Comparison of ENCODE assay signal across 19 mouse cellular contexts in the genomic region with DNA sequence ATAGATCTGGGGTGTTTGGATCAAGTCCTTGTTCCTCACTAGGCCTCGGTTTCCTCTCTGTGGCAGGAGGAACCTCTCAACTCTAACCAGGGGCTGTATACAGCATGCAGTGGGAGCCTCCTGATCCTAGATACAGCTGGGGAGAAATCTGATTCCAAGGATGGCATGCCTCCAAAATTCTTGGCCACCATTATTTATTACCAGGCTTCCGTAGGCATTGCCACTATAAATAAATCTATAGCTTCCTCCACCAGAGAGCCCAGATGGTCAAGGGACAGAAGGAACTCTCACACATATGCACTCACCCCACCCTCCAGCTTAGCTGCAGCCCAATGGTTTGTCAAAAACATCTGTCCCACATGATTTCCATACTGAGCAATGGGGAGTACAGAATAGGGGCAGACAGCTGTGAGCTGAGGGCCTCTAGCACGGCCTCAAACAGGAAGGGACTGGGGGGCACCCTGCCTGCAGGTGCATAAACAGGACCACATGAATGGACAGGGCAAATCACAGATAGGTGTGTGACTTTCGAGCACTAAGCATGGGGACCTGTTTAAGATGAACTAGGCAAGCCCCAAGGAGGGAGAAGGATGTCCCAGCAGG.
DNase-seq lines count a peak whose midpoint lies in the region; ATAC-seq and TF ChIP-seq lines count a peak whose summit lies in the region.
"Had no signal": no experiment of that assay in that cellular context is flagged by ENCODE, and none has a peak within 500 bp of the region (broad histone marks: within the 10 kb centered on the region; RNA-seq: fewer than 3 reads in every experiment).

No protein-coding gene starts in this region.

- WGBS in kidney, embryonic 14.5 days: 36% methylated on average over 4 of the region's 4 CpGs
- WGBS in lung, embryonic 16.5 days: 43% methylated on average over 4 of the region's 4 CpGs
- WGBS in limb, embryonic 15.5 days: 28% methylated on average over 4 of the region's 4 CpGs
- 68% methylated on average over 4 of the region's 4 CpGs for WGBS in thymus, adult 2 months

- TF ChIP-seq CTCF in thymus, adult 2 months (IDR thresholded peaks at IDR 0.05; ENCODE audit: borderline replicate concordance, control insufficient read depth, extremely low read depth, insufficient read depth, low read length, poor library complexity): no peak

- no peaks in the 10 kb centered on the region for H3K27me3 ChIP-seq in kidney, embryonic 14.5 days (ENCODE audit: control insufficient read depth, insufficient read depth, low read length)
- H3K27me3 ChIP-seq in lung, embryonic 16.5 days (ENCODE audit: control insufficient read depth, insufficient read depth, low read depth, low read length): no peaks in the 10 kb centered on the region
- no peaks in the 10 kb centered on the region for H3K27me3 ChIP-seq in limb, embryonic 15.5 days
- no peaks in the 10 kb centered on the region for H3K27me3 ChIP-seq in thymus, adult 2 months (ENCODE audit: control insufficient read depth, insufficient read depth, low read length)
- H3K27me3 ChIP-seq: heart, embryonic 12.5 days; hindbrain, embryonic 15.5 days; megakaryocyte, embryonic 14.5 days had no signal

- no peaks in the 10 kb centered on the region for H3K9me3 ChIP-seq in kidney, embryonic 14.5 days (ENCODE audit: control insufficient read depth, low read length)
- no peaks in the 10 kb centered on the region for H3K9me3 ChIP-seq in lung, embryonic 16.5 days (ENCODE audit: control insufficient read depth, low read length)
- no peaks in the 10 kb centered on the region for H3K9me3 ChIP-seq in limb, embryonic 15.5 days
- H3K9me3 ChIP-seq: G1E; heart, embryonic 12.5 days; hindbrain, embryonic 15.5 days; megakaryocyte, embryonic 14.5 days had no signal

- no peak for DNase-seq in kidney, adult 18-20 months
- no peak for DNase-seq in lung, postnatal 14 days
- DNase-seq in NIH3T3 (ENCODE audit: low read depth): peak; percentile 53
- DNase-seq in thymus, adult 2 months: no peak
- DNase-seq: adrenal gland, adult 2 months; cerebellum, postnatal 14 days; forebrain, postnatal 0 days; lung, adult 2 months; right cerebral cortex, adult 18-20 months had no signal

- TF ChIP-seq POLR2A in thymus, adult 2 months (IDR thresholded peaks at IDR 0.05; ENCODE audit: control insufficient read depth, extremely low read depth, insufficient read depth, low read length, poor library complexity): no peak

- peak; percentile 28; the same call in 1 of the 2 replicates for ATAC-seq in kidney, embryonic 14.5 days (ENCODE audit: low FRiP score, low TSS enrichment)
- 0 out of 2 replicates have a peak, but pooled peaks have one; percentile 9 for ATAC-seq in lung, embryonic 16.5 days (ENCODE audit: low read depth)
- ATAC-seq in limb, embryonic 15.5 days (ENCODE audit: insufficient number of reproducible peaks, low FRiP score, low TSS enrichment, low read depth): no peak
- no peak for ATAC-seq in CD4-positive, CD25-positive, alpha-beta regulatory T cell, adult 4 months
- ATAC-seq: forebrain, postnatal 0 days; midbrain, embryonic 16.5 days had no signal

- no peaks in the 10 kb centered on the region for H3K36me3 ChIP-seq in kidney, embryonic 14.5 days (ENCODE audit: control insufficient read depth, insufficient read depth, low read length)
- H3K36me3 ChIP-seq in lung, embryonic 16.5 days (ENCODE audit: control insufficient read depth, insufficient read depth, low read length): no peaks in the 10 kb centered on the region
- H3K36me3 ChIP-seq in limb, embryonic 15.5 days: no peaks in the 10 kb centered on the region
- H3K36me3 ChIP-seq in thymus, adult 2 months (ENCODE audit: control insufficient read depth, insufficient read depth, low read length): no peaks in the 10 kb centered on the region
- H3K36me3 ChIP-seq: G1E; heart, embryonic 12.5 days; hindbrain, embryonic 15.5 days had no signal

- H3K4me3 ChIP-seq in kidney, embryonic 14.5 days (ENCODE audit: low read length): no peak overlapping the region
- no peak overlapping the region for H3K4me3 ChIP-seq in lung, embryonic 16.5 days (ENCODE audit: low read length)
- H3K4me3 ChIP-seq in limb, embryonic 15.5 days: no peak overlapping the region
- H3K4me3 ChIP-seq in thymus, adult 2 months (ENCODE audit: control insufficient read depth, insufficient read depth, low read length): no peak overlapping the region
- H3K4me3 ChIP-seq: heart, embryonic 12.5 days; hindbrain, embryonic 15.5 days; megakaryocyte, embryonic 14.5 days had no signal

- no peak overlapping the region for H3K9ac ChIP-seq in kidney, embryonic 14.5 days (ENCODE audit: low read depth, low read length)
- H3K9ac ChIP-seq in lung, embryonic 16.5 days (ENCODE audit: low read length): no peak overlapping the region
- H3K9ac ChIP-seq in limb, embryonic 15.5 days: no peak overlapping the region
- H3K9ac ChIP-seq: forebrain, postnatal 0 days; heart, embryonic 12.5 days; hindbrain, embryonic 15.5 days had no signal

- peaks cover 23% of the 10 kb centered on the region for H3K4me1 ChIP-seq in kidney, embryonic 14.5 days (ENCODE audit: control insufficient read depth, insufficient read depth, low read length)
- peaks cover 12% of the 10 kb centered on the region for H3K4me1 ChIP-seq in lung, embryonic 16.5 days (replicated peaks; ENCODE audit: control insufficient read depth, insufficient read depth, low read length)
- peaks cover 28% of the 10 kb centered on the region for H3K4me1 ChIP-seq in limb, embryonic 15.5 days
- peaks cover 8% of the 10 kb centered on the region for H3K4me1 ChIP-seq in thymus, adult 2 months (replicated peaks; ENCODE audit: control insufficient read depth, insufficient read depth, low read length)

- no peak overlapping the region for H3K4me2 ChIP-seq in kidney, embryonic 14.5 days (replicated peaks; ENCODE audit: low read depth, low read length)
- no peak overlapping the region for H3K4me2 ChIP-seq in lung, embryonic 16.5 days (ENCODE audit: low read depth, low read length)
- H3K4me2 ChIP-seq in limb, embryonic 15.5 days: no peak overlapping the region
- H3K4me2 ChIP-seq: heart, embryonic 12.5 days; hindbrain, embryonic 15.5 days; liver, embryonic 11.5 days had no signal

- no peak overlapping the region for H3K27ac ChIP-seq in kidney, embryonic 14.5 days (ENCODE audit: low read depth, low read length)
- peak overlapping the region; percentile 75 for H3K27ac ChIP-seq in lung, embryonic 16.5 days (ENCODE audit: low read length)
- H3K27ac ChIP-seq in limb, embryonic 15.5 days: peak overlapping the region; percentile 40; the same call in 1 of the 2 replicates
- no peak overlapping the region for H3K27ac ChIP-seq in thymus, adult 2 months (ENCODE audit: control insufficient read depth, insufficient read depth, low read length)
- H3K27ac ChIP-seq: hindbrain, embryonic 15.5 days had no signal

Comparison
In these comparisons a context has a peak if more than half of its experiments do, and no peak if none do; other contexts are left out.
1. ATAC-seq: peak in kidney, embryonic 14.5 days (single experiment) and lung, embryonic 16.5 days (single experiment); none in limb, embryonic 15.5 days (single experiment) and CD4-positive, CD25-positive, alpha-beta regulatory T cell, adult 4 months (single experiment).
2. H3K27ac ChIP-seq: peak in lung, embryonic 16.5 days (single experiment) and limb, embryonic 15.5 days (single experiment); none in kidney, embryonic 14.5 days (single experiment) and thymus, adult 2 months (single experiment).